Mouse (Mus musculus): ENCODE data around the gene Lingo3. TPM values are rescaled to one million over a fixed set of nuclear protein-coding genes. Genes with fewer than 3 reads are reported as not detected.
"Not testable (repeated sequence)": the region's sequence is repeated elsewhere in the genome, so short reads cannot be mapped to it uniquely, and the experiment has no call there.

Gene Lingo3
- polyA plus RNA-seq, 1 experiment from 2014 or later = not detected

GRCm38 (mm10) chr10:80827063-80827869 lies 16.6 kb downstream of the Lingo3 start:
- Histone ChIP-seq H3K27me3 (replicated peaks) (peaks cover 6% of the 10 kb centered on the region; the same call in 1 of the 2 replicates), H3K4me2 (peak overlapping the region; percentile 94), H3K4me3 (peak overlapping the region; percentile 84), H3K9me3 (replicated peaks) (no peaks in the 10 kb centered on the region), H3K4me1 (peaks cover 77% of the 10 kb centered on the region), H3K36me3 (peaks cover 34% of the 10 kb centered on the region), H3K9ac (peak overlapping the region; percentile 95), H3K27ac (peak overlapping the region; percentile 96)
- ATAC-seq = no peak
- 7% methylated on average over 29 of the region's 29 CpGs for WGBS (ENCODE audit: insufficient replicate concordance)

GRCm38 (mm10) chr10:80826151-80827062 lies 17.4 kb downstream of the Lingo3 start, which contains the start of gene Oaz1:
TSS of gene Oaz1 (plus strand) at chr10:80826656.
- Histone ChIP-seq H3K4me1 (peaks cover 82% of the 10 kb centered on the region), H3K27me3 (replicated peaks) (no peaks in the 10 kb centered on the region), H3K9me3 (replicated peaks) (no peaks in the 10 kb centered on the region), H3K9ac (peak within 1 kb of the TSS; percentile 95), H3K27ac (peak within 1 kb of the TSS; percentile 96), H3K4me2 (peak within 1 kb of the TSS; percentile 94), H3K4me3 (peak within 1 kb of the TSS; percentile 84), H3K36me3 (peaks cover 34% of the 10 kb centered on the region)
- peak; percentile 94 for ATAC-seq
- under 1% methylated on average over 77 of the region's 82 CpGs for WGBS (ENCODE audit: insufficient replicate concordance)

GRCm38 (mm10) chr10:80824827-80825226 lies 19.0 kb downstream of the Lingo3 start:
- Histone ChIP-seq H3K9ac (peak overlapping the region; percentile 52; the same call in 1 of the 2 replicates), H3K27ac (peak overlapping the region; percentile 96), H3K9me3 (replicated peaks) (no peaks in the 10 kb centered on the region), H3K4me1 (peaks cover 75% of the 10 kb centered on the region), H3K4me2 (peak overlapping the region; percentile 69; the same call in 1 of the 2 replicates), H3K27me3 (replicated peaks) (no peaks in the 10 kb centered on the region), H3K4me3 (no peak overlapping the region), H3K36me3 (peaks cover 24% of the 10 kb centered on the region)
- ATAC-seq = no peak
- 41% methylated on average over 2 of the region's 2 CpGs for WGBS (ENCODE audit: insufficient replicate concordance)

- whole genome bisulfite sequencing (ENCODE audit: insufficient replicate concordance) = 44% methylated on average over 8 of the region's 8 CpGs
- H3K4me1 ChIP-seq = peaks cover 75% of the 10 kb centered on the region
- ATAC-seq = no peak
- H3K4me3 ChIP-seq = no peak overlapping the region
- peak overlapping the region; percentile 96 for H3K27ac ChIP-seq
- H3K9ac ChIP-seq = peak overlapping the region; percentile 33; the same call in 1 of the 2 replicates
- H3K27me3 ChIP-seq (replicated peaks) = no peaks in the 10 kb centered on the region
- peaks cover 16% of the 10 kb centered on the region for H3K36me3 ChIP-seq
- H3K9me3 ChIP-seq (replicated peaks) = no peaks in the 10 kb centered on the region
- peak overlapping the region; percentile 35 for H3K4me2 ChIP-seq
These were observed 19.8 kb downstream of the Lingo3 start for GRCm38 (mm10) chr10:80823847-80824643.

- peak overlapping the region; percentile 96 for H3K27ac ChIP-seq
These were observed 20.5 kb downstream of the Lingo3 start for GRCm38 (mm10) chr10:80823316-80823715.

GRCm38 (mm10) chr10:80822528-80822927 lies 21.3 kb downstream of the Lingo3 start:
- H3K4me3 ChIP-seq = no peak overlapping the region
- H3K27me3 ChIP-seq (replicated peaks) = no peaks in the 10 kb centered on the region
- H3K9ac ChIP-seq = peak overlapping the region; percentile 27; the same call in 1 of the 2 replicates
- no peak for ATAC-seq
- peak overlapping the region; percentile 82 for H3K27ac ChIP-seq
- H3K4me2 ChIP-seq = peak overlapping the region; percentile 18; the same call in 1 of the 2 replicates
- H3K36me3 ChIP-seq = peaks cover 2% of the 10 kb centered on the region
- H3K9me3 ChIP-seq (replicated peaks) = no peaks in the 10 kb centered on the region
- H3K4me1 ChIP-seq = peaks cover 77% of the 10 kb centered on the region
- WGBS (ENCODE audit: insufficient replicate concordance) = 74% methylated on average over 5 of the region's 5 CpGs

More at GRCm38 (mm10) chr10:80823316-80823715, 20.5 kb downstream of the Lingo3 start:
- peaks cover 10% of the 10 kb centered on the region for H3K36me3 ChIP-seq
- no peaks in the 10 kb centered on the region for H3K27me3 ChIP-seq (replicated peaks)
- no peak overlapping the region for H3K9ac ChIP-seq
- ATAC-seq = no peak
- H3K4me3 ChIP-seq = no peak overlapping the region
- no peak overlapping the region for H3K4me2 ChIP-seq
- WGBS (ENCODE audit: insufficient replicate concordance) = 68% methylated on average over 1 of the region's 1 CpGs
- H3K4me1 ChIP-seq = peaks cover 78% of the 10 kb centered on the region
- no peaks in the 10 kb centered on the region for H3K9me3 ChIP-seq (replicated peaks)

GRCm38 (mm10) chr10:80821991-80822390 lies 21.8 kb downstream of the Lingo3 start:
- H3K27ac ChIP-seq = peak overlapping the region; percentile 82
- no peaks in the 10 kb centered on the region for H3K27me3 ChIP-seq (replicated peaks)
- peaks cover 77% of the 10 kb centered on the region for H3K4me1 ChIP-seq
- H3K4me2 ChIP-seq = peak overlapping the region; percentile 18; the same call in 1 of the 2 replicates
- ATAC-seq = no peak
- H3K9me3 ChIP-seq (replicated peaks) = no peaks in the 10 kb centered on the region
- H3K4me3 ChIP-seq = no peak overlapping the region
- H3K9ac ChIP-seq = peak overlapping the region; percentile 27; the same call in 1 of the 2 replicates
- no peaks in the 10 kb centered on the region for H3K36me3 ChIP-seq
- WGBS (ENCODE audit: insufficient replicate concordance) = 39% methylated on average over 2 of the region's 2 CpGs

- Histone ChIP-seq H3K27ac (peak overlapping the region; percentile 95), H3K9me3 (replicated peaks) (no peaks in the 10 kb centered on the region), H3K9ac (peak overlapping the region; percentile 61), H3K4me2 (peak overlapping the region; percentile 45), H3K4me1 (peaks cover 65% of the 10 kb centered on the region), H3K4me3 (no peak overlapping the region), H3K36me3 (no peaks in the 10 kb centered on the region), H3K27me3 (replicated peaks) (0 out of 2 replicates have a peak, but pooled peaks cover 2% of the 10 kb centered on the region)
- WGBS (ENCODE audit: insufficient replicate concordance) = 54% methylated on average over 3 of the region's 3 CpGs
- ATAC-seq = no peak
These were observed 24.4 kb downstream of the Lingo3 start for GRCm38 (mm10) chr10:80819406-80819805.

- H3K27me3 ChIP-seq (replicated peaks) = 0 out of 2 replicates have a peak, but pooled peaks cover 4% of the 10 kb centered on the region
- peak; percentile 98 for ATAC-seq
- H3K9me3 ChIP-seq (replicated peaks) = no peaks in the 10 kb centered on the region
- H3K4me3 ChIP-seq = no peak overlapping the region
- peak overlapping the region; percentile 95 for H3K27ac ChIP-seq
- 30% methylated on average over 6 of the region's 6 CpGs for WGBS (ENCODE audit: insufficient replicate concordance)
- peak overlapping the region; percentile 45 for H3K4me2 ChIP-seq
- no peaks in the 10 kb centered on the region for H3K36me3 ChIP-seq
- peak overlapping the region; percentile 61 for H3K9ac ChIP-seq
- peaks cover 59% of the 10 kb centered on the region for H3K4me1 ChIP-seq
These were observed 25.1 kb downstream of the Lingo3 start for GRCm38 (mm10) chr10:80818599-80819281.

GRCm38 (mm10) chr10:80817955-80818354 lies 25.9 kb downstream of the Lingo3 start:
- not testable (repeated sequence) for H3K4me2 ChIP-seq; ATAC-seq; H3K4me3 ChIP-seq; H3K9me3 ChIP-seq (replicated peaks); H3K36me3 ChIP-seq; H3K9ac ChIP-seq
- Histone ChIP-seq H3K4me1 (peaks cover 51% of the 10 kb centered on the region), H3K27me3 (replicated peaks) (peaks cover 11% of the 10 kb centered on the region), H3K27ac (peak overlapping the region; percentile 95)
- WGBS (ENCODE audit: insufficient replicate concordance) = 83% methylated on average over 7 of the region's 7 CpGs
